Mouse (Mus musculus) embryonic facial prominence, embryonic 13.5 days (tissue): Measurements from ENCODE around the gene Gm26727. TPM values are rescaled to one million over a fixed set of nuclear protein-coding genes. Genes with fewer than 3 reads are reported as not detected.

ENCODE experiments used
- polyA plus RNA-seq: library from polyadenylated mRNA; unstranded; fragments of >200 nt; fragmentation: Nextera tagmentation; extraction: Ambion mirVana; gene quantifications from 2 replicates; pipeline ENCODE4 v1.2.1, GENCODE M21; 2015

Gene Gm26727
- polyA plus RNA-seq, 1 experiment from 2014 or later, result not detected

Other genes with a start within 250 kb of the Gm26727 start
- not detected in 2 replicates for gene Gm21830, start 19.5 kb downstream of the Gm26727 start, polyA plus RNA-seq
- gene Xirp2, start 12.8 kb upstream of the Gm26727 start, polyA plus RNA-seq, result not detected in 2 replicates
- 8.5 and 9.4 TPM in 2 replicates for gene B3galt1, start 132.7 kb upstream of the Gm26727 start, polyA plus RNA-seq